Mouse (Mus musculus) heart, adult 8-10 months (tissue): Measurements from ENCODE around the gene Sdsl. TPM values are rescaled to one million over a fixed set of nuclear protein-coding genes. Genes with fewer than 3 reads are reported as not detected.

Source experiments
- DNase-seq: peaks from one replicate; pipeline ENCODE4 v3.0.0; 2022; ENCODE audit warnings: low spot score
- total RNA-seq, 4 experiments: library from RNA; stranded (reverse); gene quantifications; 2 replicates each; pipeline ENCODE4 v1.2.4; 2022

Gene Sdsl
- total RNA-seq, 4 experiments from 2014 or later = 8.6 to 11.4 (median 9.5) TPM

DNA sequence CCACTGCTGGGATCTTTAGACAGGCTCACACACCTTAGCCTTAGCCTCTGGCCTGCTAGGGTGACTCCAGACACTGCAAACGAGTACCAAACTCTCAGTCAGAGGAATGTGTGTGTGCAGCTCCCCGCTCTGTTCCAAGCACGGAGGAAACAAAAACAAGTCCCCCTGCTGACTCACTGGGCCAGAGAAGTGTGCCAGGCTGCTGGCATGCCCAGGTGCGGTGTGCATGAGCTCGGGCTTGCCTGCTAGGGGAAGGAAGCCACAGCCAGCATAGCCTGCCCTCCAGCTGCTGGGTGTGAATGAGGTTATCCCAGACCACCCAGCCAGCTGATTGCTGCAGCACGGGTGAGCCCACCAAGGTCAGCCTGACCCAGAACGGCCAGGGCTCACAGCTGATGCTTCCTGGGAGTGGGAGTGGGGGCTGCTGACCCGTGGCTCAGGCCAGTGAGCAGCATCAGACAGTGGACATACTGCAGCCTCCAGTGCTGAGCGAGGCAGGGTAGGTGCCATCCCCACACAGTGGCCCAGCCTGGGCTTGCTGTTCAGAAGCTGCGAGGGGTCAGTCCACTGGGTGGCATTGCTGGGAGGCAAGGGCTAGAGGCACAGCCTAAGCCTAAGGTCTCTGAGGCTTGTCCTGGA is 22.6 kb upstream of the Sdsl start:
- peak; percentile 43 for DNase-seq

DNA sequence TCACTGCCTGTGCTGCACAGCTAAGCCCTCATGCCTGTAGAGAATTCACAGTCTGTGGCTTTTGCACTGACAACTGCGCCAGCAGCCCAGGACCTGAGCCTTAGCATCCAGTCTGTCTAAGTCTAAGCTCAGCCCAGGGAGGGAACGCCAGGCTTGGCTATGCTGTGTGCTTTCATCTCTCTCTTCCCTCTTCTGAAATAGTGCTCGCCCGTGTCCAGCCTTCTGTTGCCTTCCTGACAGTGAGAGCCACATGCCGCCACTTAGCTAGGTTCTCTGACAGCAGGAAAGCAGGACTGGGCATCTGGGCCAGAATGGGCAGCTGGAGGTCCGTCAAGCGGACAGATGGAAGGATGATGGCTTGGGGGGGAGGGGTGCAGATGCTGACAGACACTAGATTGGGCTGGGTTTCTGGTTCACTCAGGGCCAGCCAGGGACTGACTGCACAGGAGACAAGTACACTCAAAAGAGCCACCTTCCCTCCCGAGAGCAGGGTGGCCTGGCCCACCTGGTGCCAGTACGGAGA is 21.3 kb upstream of the Sdsl start:
- DNase-seq = no peak

DNA sequence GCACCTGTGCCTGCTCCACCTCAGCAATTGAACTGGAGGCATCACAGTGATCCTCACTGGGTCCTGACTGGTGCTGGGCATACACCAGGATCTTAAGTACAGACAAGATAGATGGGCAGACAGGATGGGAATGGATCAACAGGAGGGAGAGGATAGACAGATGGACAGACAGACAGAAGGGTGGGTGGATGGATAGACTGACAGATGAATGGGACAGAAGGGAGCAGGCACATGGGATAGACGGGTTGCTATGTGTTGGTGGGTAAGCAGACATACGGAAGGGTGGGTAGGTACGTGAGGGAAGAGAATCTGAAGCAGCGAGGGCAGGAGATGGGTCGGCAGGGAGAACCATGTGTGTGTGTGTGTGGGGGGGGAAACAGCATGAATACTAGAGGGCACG is 20.8 kb upstream of the Sdsl start:
- DNase-seq = no peak

GRCm38 (mm10) chr5:120492437-120492836 is 19.8 kb upstream of the Sdsl start:
- no peak for DNase-seq

DNA sequence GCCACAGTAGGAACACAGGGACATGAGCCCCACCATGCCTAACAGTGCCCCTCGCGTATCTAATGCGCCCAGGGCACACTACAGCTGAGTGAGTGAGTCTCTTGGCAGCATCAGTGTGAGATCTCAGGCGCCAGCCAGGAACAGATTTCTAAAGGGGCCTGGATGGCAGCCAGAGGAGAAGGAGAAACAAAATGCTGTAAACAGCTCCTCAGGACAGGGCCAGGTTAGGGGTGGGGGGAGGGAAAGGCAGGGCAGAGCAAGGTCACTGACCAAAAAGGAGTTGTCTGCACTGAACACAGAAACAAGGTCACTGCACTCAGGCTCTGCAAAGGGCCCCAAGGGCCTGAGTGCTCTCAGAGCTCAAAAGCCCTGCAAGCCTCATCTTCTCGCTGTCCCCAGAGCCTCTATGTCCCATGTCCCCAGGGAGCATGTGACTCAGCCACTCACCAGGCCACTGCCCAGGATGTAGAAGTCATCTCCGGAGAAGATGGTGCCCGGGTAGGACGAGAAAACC is 18.1 kb upstream of the Sdsl start:
- peak; percentile 29 for DNase-seq

GRCm38 (mm10) chr5:120487844-120488243 is 15.2 kb upstream of the Sdsl start:
- no peak for DNase-seq

DNA sequence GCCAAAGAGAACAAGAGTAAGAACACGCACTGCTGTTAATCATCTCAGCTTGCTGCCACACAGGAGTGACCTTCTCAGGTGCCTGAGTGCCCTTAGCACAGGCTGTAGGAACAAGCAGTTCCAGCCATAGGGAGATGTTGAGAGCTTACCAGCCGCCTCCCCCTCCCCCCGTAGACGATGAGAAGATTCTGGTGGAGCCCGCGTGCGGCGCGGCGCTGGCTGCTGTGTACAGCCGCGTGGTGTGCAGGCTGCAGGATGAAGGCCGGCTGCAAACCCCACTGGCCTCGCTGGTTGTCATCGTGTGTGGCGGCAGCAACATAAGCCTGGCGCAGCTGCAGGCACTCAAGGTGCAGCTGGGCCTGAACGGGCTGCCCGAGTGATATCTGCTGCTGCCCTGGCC is 10.8 kb upstream of the Sdsl start:
- DNase-seq = no peak

DNA sequence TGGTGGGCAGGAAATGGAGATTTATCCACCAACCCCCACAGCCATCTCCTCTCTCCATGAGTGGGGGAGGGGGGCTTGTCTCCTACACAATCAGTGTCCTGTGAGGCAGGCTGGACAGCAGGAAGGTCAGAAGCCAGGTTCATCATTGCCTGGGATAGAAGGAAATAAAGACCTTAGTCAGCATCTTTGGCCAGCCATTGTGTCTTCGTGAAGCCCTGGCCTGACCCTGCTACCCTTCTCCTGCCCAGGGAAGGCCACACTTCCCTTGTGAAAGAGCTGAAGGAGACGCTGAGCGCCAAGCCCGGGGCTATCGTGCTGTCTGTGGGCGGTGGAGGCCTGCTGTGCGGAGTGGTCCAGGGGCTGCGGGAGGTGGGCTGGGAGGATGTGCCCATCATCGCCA is 8.6 kb upstream of the Sdsl start:
- DNase-seq = no peak

DNA sequence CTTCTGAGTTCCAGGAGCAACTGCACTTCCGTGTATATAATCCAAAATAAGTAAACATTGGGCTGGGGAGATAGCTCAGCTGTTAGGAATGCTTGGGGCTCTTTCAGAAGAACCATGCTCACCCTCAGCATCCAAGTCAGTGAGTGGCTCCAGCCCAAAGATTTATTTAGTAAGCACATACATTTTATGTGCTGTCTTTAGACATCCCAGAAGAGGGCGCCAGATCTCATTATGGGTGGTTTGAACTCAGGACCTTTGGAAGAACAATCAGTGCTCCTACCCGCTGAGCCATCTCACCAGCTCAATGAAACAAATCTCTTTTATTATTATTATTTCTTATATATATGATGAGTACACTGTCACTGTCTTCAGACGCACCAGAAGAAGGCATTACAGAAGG is 6.9 kb upstream of the Sdsl start:
- DNase-seq = no peak

DNA sequence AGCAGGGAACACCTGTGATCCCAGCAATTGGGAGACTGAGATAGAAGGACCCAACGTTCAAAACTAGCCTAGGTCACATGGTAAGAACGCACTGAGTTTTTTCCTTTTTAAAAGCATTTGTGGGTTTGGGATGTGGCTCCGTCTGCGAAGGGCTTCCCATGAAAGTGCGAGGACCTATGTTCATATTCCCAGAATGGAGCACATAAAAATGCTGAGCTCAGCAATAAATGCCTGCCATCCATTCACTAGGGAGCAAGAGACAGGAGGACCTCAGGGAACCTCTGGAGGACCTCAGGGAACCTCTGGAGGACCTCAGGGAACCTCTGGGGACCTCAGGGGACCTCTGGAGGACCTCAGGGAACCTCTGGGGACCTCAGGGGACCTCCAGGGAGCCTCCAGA is 5.4 kb upstream of the Sdsl start:
- no peak for DNase-seq

GRCm38 (mm10) chr5:120476296-120476695 is 3.7 kb upstream of the Sdsl start, which contains the start of gene Sds:
Gene Sds, plus strand, starts transcription at chr5:120476526.
- no peak for DNase-seq

GRCm38 (mm10) chr5:120475861-120476260 is 3.3 kb upstream of the Sdsl start:
- DNase-seq = no peak

- no peak for DNase-seq
These were observed 751 bp upstream of the Sdsl start for GRCm38 (mm10) chr5:120473361-120473760.

GRCm38 (mm10) chr5:120471538-120471937 is 1.1 kb downstream of the Sdsl start:
- no peak for DNase-seq

- DNase-seq = no peak
These were observed 3.8 kb downstream of the Sdsl start for GRCm38 (mm10) chr5:120468830-120469229.

GRCm38 (mm10) chr5:120468336-120468735 is 4.3 kb downstream of the Sdsl start:
- no peak for DNase-seq

DNA sequence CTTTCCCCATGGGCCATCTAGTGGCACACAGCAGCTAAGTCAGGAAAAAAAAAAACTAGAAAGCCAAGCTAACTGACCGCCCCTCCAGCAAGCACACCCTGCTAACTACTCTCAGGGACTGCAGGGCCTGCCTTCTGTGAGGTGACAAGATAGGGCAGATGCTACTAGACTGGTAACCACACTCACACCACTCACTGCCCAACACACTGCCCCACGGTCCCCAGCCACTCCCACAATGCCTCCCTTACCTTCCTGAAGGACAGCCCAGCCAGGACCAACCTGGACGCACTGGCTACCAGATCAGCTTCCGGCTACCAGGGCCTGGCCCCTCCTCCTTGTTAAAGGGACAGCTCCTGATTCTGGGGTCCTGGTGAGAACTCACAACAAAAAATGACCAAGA is 5.6 kb downstream of the Sdsl start:
- DNase-seq = peak; percentile 16

GRCm38 (mm10) chr5:120465860-120466259 is 6.8 kb downstream of the Sdsl start:
- peak; percentile 54 for DNase-seq

DNA sequence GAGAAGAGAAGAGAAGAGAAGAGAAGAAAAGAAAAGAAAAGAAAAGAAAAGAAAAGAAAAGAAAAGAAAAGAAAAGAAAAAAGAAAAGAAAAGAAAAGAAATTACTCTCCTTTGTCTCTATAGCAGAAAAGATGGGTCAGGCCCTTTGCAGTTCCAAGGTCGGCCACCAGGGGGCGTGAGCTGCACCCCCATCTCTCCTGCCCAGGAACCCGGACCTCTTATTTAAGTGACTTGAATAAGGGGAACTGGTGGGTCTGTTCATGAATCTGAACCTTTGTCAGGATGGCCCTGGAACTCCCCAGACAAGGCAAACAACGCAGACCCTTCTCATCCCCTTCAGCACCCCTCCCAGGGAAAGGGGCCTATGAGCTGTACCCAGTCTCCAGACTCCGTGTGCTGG is 7.5 kb downstream of the Sdsl start:
- DNase-seq = no peak

- DNase-seq = no peak
These were observed 8.3 kb downstream of the Sdsl start for GRCm38 (mm10) chr5:120464321-120464720.

- no peak for DNase-seq
These were observed 10.7 kb downstream of the Sdsl start for GRCm38 (mm10) chr5:120461902-120462301.

- no peak for DNase-seq
These were observed 13.5 kb downstream of the Sdsl start for GRCm38 (mm10) chr5:120459133-120459532.

DNA sequence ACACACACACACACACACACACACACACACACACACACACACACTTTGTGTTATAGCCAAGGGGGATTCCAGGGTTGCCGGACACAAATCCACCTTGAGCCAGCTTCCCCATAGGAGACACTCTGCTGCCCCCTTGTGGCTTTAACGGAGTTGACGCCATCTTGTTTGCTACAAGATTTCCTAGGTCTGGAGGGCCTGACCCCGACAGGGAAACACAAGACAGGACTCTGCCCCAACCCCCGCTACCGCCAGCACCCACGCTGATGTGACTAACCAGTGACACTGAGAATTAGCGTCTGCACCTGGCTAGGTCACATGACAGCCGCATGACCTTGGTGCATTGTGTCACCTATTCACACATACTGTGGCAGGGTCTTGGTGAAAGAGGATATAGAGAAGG is 15.0 kb downstream of the Sdsl start:
- DNase-seq = no peak
